Mouse (Mus musculus) brown adipose tissue, adult 24 weeks (tissue): ENCODE results near the gene Zfp260. TPM values are rescaled to one million over a fixed set of nuclear protein-coding genes. Genes with fewer than 3 reads are reported as not detected.

Source experiments
- polyA plus RNA-seq: library from polyadenylated mRNA; stranded (reverse); fragments of >200 nt; gene quantifications from 2 replicates; pipeline ENCODE4 v1.2.4, GENCODE M21; 2012; ENCODE audit not compliant: missing spikeins, insufficient read depth, insufficient read length

Zfp260 gene
- polyA plus RNA-seq, 1 experiment = 32.4 TPM

Other genes with a start within 250 kb of the Zfp260 start
- 0.83 and 2.0 TPM in 2 replicates for gene Zfp940, start 241.1 kb upstream of the Zfp260 start, polyA plus RNA-seq
- gene Zfp420, start 234.8 kb upstream of the Zfp260 start, polyA plus RNA-seq = 2.2 and 2.8 TPM in 2 replicates
- 5.5 and 7.1 TPM in 2 replicates for gene Zfp27, start 188.2 kb upstream of the Zfp260 start, polyA plus RNA-seq
- 1.2 and 3.0 TPM in 2 replicates for gene Zfp383, start 186.6 kb upstream of the Zfp260 start, polyA plus RNA-seq
- gene Zfp74, start 140.7 kb upstream of the Zfp260 start, polyA plus RNA-seq = 5.3 and 7.3 TPM in 2 replicates
- 2.4 and 4.0 TPM in 2 replicates for gene Zfp568, start 110.8 kb upstream of the Zfp260 start, polyA plus RNA-seq
- gene Zfp14, start 43.4 kb upstream of the Zfp260 start, polyA plus RNA-seq = 1.9 TPM in 2 replicates
- 1.8 and 2.1 TPM in 2 replicates for gene Zfp82, start 21.9 kb upstream of the Zfp260 start, polyA plus RNA-seq
- not detected in 2 replicates for gene Gm26920, start 4.4 kb upstream of the Zfp260 start, polyA plus RNA-seq
- gene Zfp566, start 4.2 kb upstream of the Zfp260 start, polyA plus RNA-seq = 2.4 and 2.5 TPM in 2 replicates
- gene Zfp382, start 27.2 kb downstream of the Zfp260 start, polyA plus RNA-seq = 1.1 TPM in 1 of 2 replicates, not detected in the other
- gene Zfp146, start 75.0 kb downstream of the Zfp260 start, polyA plus RNA-seq = 17.8 and 24.3 TPM in 2 replicates
- gene Cox7a1, start 89.4 kb downstream of the Zfp260 start, polyA plus RNA-seq = 3,242 and 3,950 TPM in 2 replicates
- 549 and 708 TPM in 2 replicates for gene Capns1, start 104.0 kb downstream of the Zfp260 start, polyA plus RNA-seq
- gene Polr2i, start 137.2 kb downstream of the Zfp260 start, polyA plus RNA-seq = 93.0 and 113 TPM in 2 replicates
- 62.8 and 71.2 TPM in 2 replicates for gene Tbcb, start 137.5 kb downstream of the Zfp260 start, polyA plus RNA-seq
- gene Ovol3, start 140.9 kb downstream of the Zfp260 start, polyA plus RNA-seq = not detected in 2 replicates
- gene Thap8, start 185.3 kb downstream of the Zfp260 start, polyA plus RNA-seq = 0.83 TPM in 1 of 2 replicates, not detected in the other
- 3.2 and 4.6 TPM in 2 replicates for gene Wdr62, start 185.6 kb downstream of the Zfp260 start, polyA plus RNA-seq
- 4.5 and 7.3 TPM in 2 replicates for gene Clip3, start 197.0 kb downstream of the Zfp260 start, polyA plus RNA-seq
- 34.7 and 38.6 TPM in 2 replicates for gene Alkbh6, start 213.9 kb downstream of the Zfp260 start, polyA plus RNA-seq
- not detected in 2 replicates for gene Syne4, start 220.0 kb downstream of the Zfp260 start, polyA plus RNA-seq
- gene E130208F15Rik, start 227.0 kb downstream of the Zfp260 start, polyA plus RNA-seq = 1.6 and 2.0 TPM in 2 replicates
- 18.1 and 22.7 TPM in 2 replicates for gene Sdhaf1, start 229.1 kb downstream of the Zfp260 start, polyA plus RNA-seq